Mouse (Mus musculus): ENCODE data around the gene Adgrl2.

GRCm38 (mm10) chr3:148899857-148900256, 90.5 kb downstream of the Adgrl2 start:
- TF ChIP-seq HCFC1 (IDR thresholded peaks at IDR 0.05; ENCODE audit: borderline replicate concordance, insufficient read depth, low read length) (no peak), ZNF384 (IDR thresholded peaks at IDR 0.05; ENCODE audit: low read depth, low read length) (no peak)

Measured in ES-E14 (cell line).